Mouse (Mus musculus): ENCODE data around the gene Nup107.
"Not testable (repeated sequence)": the region's sequence is repeated elsewhere in the genome, so short reads cannot be mapped to it uniquely, and the experiment has no call there.

Gene Nup107

DNA sequence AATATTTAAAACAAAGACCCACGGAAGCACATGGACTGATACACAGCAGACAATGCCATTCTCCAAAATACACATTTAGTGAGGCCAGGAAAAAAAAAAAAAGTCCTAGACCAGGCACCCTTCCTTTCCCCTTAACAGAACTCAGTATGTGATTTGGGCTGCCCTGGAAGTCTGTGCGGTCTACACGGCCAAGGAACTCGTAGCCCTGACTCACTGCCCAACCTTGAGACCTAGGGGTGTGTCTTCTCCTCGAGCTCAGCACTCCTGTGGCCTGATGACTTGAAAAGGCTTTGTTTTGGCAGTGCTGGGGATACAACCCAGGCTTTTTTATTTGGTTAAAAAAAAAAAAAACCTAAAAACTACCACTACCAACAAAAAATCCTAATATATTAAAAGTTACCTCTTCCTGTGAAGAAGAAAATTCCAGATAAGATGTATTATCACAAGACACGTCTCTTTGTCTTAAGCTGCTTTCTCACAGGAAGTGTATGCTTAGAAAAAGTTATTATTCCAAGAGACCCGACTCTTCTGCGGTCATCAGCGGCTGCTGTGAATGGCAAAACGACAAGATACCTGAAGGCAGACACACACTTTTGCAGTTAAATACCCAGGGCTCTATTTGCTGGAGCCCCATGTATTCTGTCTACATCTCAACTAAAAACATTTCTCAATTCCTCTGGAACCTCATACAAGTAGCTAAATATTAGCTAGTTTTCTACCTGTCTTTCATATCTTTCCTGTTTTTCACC lies 58.2 kb downstream of the Nup107 start:
- not testable (repeated sequence) for DNase-seq

DNA sequence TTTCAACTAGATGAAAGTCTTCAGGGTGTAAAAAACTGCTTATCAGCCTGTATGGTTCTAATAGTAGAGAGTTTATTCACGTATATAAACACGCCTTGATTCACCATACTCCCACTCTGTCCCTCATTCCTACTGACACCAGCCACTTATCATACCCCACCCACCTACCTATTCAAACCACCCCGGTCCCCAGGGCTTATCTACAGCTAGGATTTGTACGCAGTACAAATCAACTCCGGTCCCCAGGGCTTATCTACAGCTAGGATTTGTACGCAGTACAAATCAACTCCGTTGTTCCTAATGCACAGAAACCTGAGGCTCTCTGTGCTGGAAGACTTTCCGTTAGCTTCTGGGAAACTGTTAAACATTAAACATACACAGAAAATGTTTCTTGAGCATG lies 58.9 kb downstream of the Nup107 start:
- not testable (repeated sequence) for DNase-seq

DNA sequence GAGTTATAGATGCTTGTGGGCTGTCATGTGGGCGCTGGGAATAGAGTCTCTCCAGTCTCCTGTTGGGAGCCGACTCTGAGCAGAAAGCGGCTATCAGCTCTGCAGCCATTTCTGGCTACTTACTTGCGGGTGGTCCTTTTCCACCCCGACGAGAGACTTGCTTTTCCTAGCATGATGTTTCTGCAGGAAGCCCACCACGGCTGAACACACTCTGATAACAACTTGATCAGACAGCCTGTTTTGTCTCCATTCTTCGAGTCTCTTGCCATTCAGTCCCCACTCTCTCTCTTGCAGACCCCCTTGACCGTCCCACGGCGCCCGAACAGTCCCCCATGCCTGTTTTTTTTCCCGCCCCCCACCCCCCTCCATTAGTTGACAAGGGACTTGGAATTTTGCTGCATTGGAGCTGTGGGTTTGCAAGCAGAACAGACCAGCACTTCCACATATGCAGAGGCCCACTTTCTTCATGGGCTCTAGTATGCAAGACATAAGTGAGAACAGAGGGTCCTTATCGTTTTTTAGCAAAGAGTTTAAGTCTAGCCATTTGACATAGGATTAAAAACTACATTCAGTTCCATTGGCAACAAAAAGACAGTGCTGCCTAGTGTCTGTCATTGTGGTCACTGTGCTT lies 59.4 kb downstream of the Nup107 start:
- DNase-seq: no peak

DNA sequence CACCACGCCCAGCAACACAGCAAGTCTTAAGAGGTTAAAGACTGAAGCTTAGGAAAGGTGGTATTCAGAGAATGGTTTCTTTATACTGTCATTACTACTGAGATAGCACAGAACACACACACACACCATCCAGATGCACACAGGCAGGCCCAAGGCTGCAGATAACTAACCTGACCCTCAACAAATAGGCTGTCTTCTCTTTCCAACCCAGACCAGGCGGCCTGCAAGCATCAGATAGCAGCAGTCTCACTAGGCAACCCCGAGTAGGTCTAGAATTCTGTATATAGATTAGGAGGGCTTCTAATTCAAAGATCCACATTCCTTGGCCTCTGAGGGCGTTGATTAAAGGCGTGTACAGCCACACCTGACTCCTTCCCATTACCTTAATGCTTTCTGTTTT lies 60.3 kb downstream of the Nup107 start:
- no peak for DNase-seq

DNA sequence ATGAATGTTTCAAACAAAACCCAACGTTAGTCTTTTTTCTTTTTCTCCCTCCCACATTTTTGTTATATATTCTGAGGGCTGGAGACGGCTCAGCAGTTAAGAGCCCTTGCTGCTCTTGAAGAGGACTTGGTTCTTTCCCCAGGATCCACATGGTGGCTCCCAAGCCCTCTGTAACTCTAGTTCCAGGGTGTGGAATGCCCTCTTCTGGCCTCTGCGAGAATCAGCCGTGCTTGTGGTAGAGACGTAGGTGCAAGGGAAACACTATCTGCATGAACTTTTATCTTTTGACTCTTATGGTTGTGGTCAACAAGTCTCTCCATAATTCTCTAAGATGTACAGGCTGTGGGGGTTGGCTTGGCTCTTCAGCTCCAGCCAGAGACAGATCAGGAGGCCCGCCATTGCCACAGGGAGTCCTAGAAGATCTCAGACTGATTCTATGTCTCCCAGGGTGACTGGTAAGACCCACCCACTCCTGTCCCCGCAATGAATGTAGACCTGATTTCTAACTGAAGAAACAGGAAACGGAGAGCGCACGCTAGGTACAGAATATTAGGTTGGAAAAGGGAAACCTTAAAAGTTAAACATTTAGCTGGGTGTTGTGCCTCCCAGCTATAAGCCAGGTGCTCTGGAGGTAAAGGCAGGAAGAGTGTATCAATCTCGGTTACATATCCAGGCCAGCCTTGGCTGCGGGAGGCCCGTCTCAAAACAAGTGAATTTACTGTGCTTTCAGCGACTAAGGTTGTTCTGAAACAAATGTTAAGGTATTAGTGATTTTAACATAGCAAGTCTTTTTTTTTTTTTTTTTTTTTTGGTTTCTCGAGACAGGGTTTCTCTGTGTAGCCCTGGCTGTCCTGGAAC lies 61.0 kb downstream of the Nup107 start:
- no peak for DNase-seq

DNA sequence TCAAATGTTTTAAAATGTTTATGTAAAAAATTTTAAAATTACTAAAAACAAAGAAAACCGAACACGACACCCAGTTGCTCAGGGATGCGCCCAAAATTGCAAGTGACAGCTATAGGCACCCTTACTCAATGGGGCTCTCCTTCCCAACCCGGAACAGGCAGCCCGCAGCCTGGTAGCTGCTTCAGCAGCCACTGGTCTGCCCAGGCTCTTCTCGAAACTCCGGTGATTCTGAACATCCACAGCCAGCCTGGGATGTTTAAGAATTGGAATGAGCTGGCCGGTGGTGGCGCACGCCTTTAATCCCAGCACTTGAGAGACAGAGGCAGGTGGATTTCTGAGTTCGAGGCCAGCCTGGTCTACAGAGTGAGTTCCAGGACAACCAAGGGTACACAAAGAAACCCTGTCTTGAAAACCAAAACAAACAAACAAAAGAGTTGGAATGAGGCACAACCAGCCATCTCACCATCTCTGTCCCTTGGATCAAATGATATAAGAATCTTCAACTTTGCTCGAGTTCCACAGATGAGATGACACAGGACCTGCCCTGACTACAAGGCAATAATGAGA lies 61.8 kb downstream of the Nup107 start:
- DNase-seq: no peak

DNA sequence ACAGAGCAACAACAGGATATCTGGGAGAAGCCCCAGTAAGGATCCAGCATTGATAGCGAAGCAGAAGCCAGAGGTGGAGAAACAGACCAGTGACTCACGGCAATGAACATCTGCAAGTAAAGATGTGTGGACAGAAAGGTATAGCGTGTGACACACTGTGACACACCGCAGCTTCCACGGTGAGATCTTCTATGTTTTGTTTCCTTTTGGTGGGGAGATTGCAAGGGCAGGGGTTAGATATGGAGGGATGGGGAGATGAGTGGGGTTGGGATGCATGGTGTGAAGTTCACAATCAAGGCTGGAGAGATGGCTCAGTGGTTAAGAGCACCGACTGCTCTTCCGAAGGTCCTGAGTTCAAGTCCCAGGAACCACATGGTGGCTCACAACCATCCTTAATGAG lies 62.4 kb downstream of the Nup107 start:
- DNase-seq: no peak

DNA sequence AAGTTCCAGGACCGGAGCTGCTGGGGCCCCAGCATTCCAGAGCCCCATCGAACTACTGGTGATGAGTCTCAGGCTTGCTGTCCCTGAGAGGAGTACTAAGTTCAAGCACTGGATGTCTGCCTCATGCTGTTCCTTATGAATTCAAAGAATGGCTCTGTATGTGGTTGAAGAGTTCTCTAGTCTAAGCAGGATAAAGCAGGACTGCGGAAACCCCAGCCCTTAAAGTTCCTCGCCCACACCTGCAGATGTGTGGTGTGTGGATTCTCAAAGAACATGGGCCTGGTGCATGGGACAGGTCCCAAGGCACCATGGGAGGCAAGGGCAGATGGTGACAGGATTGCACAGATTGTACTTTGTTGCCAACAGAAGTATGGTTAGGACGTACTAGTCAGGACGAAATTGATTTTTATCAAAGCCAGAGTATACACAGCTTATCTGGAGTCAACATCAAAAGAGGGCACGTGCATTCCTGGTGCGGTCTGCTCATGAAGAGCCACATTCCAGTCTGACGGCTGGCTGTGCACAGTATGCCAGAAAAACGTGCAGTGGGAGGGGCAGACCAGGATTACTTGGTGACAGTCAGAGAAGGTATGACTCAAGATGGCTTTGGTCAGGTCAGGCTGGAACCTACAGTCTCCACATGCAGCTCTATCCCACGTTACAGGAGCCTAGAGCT lies 63.2 kb downstream of the Nup107 start:
- DNase-seq: no peak

DNA sequence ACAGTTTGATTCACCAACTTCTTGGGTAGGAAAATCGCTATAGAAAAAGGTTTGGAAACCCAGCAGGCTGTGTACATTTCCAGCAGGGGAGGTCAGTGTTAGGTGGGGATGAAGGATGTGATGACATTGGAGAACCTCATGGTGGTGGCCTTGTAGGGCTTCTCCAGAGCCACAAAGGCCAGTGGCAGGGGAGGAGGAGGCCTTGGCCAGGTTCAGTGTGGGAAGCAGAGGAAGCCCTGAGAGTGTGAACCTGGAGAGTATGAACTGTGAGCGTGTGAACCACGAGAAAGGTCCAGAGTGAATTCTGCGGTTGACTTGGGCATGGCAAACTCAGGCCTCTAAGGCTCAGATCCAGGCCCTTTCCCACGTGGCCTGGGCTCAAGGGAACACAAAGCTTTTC lies 63.9 kb downstream of the Nup107 start:
- no peak for DNase-seq

DNA sequence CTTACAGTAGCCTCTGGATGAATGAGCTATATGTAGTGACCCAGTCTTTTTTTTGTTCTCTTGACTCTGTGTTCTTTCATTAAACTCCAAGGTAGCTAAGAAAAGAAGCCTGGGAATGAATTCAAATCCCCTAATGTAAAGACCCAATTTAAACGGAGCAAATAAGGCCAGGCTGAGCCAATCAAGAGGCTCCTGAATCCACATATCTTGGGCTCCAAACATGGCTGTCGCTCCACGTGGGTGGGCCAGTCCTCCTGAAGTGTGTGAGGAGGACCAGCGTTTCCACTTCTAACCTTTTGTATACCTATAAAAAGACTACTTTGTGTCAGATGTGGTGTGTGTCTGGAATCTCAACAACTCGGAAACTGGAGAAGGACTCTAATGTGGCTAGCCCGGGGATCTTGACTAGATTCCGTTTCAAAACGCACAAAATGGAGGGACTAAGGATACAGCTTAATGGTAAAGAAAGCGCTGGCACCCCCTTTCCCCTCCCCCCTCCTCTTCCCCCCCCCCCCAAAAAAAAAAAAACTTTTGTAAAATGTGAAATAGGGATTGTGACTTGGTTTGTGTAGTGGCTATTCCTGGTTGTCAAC lies 64.9 kb downstream of the Nup107 start:
- DNase-seq: no peak

DNA sequence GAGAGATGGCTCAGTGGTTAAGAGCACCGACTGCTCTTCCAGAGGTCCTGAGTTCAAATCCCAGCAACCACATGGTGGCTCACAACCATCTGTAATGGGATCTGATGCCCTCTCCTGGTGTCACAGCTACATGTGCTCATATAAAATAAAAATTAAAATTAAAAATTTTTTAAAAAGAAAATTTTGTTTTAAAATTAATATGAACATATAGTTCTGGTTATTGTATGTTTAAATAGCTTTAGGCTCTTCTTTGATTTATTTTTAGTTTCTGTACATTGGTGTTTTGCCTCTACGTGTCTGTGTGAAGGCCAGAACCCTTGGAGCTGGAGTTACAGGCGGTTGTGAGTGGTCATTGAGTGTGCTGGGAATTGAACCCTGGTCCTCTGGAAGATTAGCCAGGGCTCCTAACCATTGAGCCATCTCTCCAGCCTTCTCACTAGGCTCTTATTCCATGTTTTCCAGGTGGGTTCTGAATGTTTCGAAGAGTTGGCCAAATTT lies 65.6 kb downstream of the Nup107 start:
- DNase-seq: no peak

DNA sequence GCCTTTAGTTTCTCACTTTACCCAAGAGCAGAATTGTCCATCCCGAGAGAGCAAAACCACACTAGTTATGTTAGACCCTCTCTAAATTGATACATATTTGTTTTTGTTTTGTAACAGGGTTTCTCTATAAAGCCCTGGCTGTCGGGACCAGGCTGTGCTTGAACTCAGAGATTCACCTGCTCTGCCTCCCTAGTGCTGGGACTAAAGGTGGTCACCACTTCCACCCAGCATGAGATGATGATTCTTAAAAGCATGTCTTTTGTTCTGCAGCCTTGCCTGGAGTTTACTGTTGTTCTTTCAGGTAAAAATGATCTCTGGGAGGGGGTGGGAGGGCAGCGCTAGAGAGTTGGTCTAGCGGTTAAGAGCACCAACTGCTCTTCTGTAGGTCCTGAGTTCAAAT lies 66.2 kb downstream of the Nup107 start:
- no peak for DNase-seq

DNA sequence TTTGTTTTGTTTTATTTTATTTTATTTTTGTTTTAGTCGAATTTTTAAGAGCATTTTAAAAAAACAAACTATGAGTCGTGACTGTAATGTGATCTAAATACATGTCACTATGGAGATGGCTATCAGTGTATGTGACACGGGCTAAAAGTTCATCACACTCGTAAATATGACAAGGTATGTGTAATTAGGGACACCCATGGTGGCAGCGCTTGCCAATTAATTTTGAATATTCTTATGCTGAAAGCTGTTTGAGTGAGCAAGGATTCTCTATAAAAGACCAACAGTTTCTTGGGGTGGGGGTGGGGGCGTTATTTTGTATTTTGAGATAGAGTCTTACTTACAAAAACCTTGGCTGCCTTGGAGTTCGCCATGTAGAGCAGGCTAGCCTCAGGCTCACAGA lies 66.8 kb downstream of the Nup107 start:
- DNase-seq: no peak

DNA sequence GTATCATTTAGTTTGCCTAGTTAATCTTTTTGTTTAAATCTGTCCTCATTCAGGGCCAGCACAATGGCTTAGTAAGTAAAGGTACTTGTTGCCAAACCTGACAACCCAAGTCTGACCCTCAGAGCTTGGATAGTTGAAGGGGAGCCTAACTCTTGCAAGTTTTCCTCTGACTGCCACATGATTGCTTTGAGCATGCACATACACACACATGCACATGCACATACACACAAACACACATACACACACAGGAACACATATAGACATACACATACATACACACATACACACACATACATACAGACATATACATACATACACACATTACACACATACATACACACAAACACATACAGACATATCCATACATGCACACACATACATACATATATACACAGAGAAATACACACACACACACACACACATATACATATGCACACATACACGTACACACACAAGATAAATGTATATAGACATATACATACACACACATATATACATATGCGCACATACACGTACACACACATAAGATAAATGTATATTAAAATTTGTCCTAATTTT lies 67.6 kb downstream of the Nup107 start:
- no peak for DNase-seq

DNA sequence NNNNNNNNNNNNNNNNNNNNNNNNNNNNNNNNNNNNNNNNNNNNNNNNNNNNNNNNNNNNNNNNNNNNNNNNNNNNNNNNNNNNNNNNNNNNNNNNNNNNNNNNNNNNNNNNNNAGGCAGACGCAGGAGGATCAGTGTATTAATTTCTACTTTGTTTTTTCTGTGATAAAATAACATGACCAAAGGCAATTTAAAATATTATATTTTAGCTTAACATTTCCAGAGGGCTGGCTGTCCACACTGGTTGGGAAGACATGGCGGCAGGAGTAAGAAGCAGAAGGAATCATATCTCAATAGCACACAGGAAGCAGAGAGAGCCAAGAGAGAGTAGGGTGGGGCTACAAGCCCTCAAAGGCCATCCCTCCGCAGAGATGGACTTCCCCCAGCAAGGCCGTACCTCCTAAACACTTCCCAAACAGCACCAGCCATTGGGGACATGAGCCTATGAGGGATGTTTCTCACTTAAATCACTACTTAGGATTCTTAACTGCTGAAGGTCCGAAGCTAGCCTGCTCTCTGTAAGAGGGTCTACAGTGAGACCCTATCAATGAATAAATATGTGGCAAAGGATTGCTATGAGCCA lies 68.3 kb downstream of the Nup107 start:
- no peak for DNase-seq

DNA sequence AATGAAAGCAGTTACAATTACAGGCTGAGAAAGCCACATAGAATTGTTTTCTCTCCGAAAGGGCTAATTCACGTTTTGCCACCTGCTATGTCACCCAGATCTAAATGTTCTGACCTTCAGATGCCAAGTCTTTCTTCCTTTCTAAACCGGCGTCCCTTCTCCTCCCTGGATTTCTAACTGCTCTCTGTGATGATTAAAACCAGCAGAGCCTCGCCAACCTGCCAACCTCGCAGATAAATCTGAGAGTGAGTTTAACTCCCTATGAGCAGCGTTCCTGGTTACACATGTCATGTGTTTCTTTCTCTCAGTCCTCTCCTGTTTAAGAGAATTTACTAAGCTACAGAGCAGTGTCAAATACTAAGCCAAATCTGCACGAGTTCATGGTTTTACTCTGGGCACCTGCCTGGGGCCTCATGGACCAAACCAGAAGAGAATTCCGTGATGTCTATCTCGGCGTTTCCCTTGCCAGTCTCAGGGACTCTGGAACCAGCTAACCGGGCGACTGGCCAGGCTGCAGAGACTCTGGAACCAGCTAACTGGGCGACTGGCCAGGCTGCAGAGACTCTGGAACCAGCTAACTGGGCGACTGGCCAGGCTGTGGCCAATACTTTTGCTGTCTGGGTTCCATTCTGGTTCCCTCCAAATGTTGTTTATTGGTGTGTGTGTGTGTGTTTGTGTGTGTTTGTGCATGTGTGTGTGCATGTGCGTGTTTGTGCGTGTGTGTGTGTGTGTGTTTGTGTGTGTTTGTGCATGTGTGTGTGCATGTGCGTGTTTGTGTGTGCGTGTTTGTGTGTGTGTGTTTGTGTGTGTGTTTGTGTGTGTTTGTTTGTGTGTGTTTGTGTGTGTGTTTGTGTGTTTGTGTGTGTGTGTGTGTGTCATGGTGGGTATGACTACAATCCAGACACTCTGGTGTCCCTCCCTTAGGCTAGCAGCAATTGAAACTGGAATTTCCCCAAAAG lies 74.1 kb downstream of the Nup107 start:
- no peak for DNase-seq

DNA sequence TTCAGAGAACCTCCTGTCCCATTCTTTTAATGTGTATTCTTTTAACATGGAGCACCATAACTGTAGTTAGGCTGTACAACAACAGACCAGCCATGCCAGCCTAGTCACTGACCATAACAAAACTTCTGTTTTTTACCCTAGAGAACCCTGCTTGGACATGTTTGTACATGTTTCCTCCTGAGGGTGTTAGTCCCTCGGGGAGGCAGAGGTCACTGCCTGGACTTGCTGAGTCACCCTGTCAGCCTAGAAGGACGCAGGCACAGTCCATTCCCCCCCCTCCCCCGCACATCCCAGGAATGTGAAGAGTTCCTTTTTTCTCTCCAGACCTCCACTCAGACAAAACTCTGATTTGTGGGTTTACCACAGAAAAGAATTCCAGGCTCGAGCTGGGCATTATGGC lies 74.9 kb downstream of the Nup107 start:
- DNase-seq: no peak

DNA sequence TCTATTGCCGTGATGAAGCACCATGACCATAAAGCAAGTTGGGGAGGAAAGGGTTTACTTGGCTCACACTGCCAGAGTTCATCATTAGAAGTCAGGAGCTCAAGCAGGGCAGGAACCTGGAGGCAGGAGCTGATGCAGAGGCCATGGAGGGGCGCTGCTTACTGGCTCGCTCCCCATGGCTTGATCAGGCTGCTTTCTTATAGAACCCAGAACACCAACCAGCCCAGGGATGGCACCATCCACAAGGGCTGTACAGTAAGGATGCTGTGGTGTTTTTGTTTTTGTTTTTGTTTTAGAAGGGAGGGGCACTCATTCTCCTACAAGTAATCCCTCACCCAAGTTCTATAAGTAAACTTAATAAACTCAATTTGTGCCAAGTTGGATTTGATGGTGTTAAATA lies 75.8 kb downstream of the Nup107 start:
- DNase-seq: no peak

DNA sequence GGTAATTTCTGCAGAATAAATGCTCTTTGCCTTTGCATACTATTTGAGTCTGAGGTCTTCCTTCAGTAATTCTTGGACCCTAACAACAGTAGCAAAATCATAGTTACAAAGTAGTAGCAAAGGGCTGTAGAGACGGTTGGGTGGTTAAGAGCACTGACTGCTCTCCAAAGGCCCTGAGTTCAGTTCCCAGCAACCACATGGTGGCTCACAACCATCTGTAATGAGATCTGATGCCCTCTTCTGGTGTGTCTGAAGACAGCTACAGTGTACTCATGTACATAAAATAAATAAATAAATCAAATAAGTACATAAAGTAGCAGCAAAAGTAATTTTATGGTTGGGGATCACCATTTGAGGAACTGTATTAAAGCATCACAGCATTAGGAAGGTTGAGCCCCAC lies 76.9 kb downstream of the Nup107 start:
- DNase-seq: not testable (repeated sequence)

DNA sequence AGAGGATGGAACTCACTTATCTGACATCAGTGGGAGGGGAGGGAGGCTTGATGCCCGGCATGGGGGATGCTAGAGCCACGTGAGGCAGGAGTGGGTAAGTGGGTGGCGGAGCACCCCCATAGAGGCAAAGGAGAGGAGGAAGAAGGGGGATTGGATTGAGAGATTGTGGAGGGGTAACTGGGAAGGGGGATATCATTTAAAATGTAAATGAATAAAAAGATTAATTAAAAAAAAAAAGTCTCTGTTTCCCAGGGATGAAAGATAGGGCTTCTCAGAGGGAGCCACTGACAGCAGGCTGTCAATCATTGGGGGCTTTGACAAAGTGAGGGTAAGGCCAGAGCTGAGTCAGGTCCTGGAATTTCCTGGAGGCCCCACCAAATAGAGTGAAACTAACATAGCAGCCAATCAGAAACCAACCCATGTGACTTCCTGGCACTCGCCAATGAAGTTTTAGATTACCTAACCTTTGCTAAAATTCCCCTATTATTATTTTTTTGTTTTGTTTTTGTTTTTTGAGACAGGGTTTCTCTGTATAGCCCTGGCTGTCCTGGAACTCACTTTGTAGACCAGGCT lies 77.5 kb downstream of the Nup107 start:
- DNase-seq: no peak
